ENCODE assay signal across 14 mouse cellular contexts in genomic region chr10:13837709-13838456, GRCm38 (mm10). TPM values are rescaled to one million over a fixed set of nuclear protein-coding genes. Genes with fewer than 3 reads are reported as not detected.
DNase-seq lines count a peak whose midpoint lies in the region; ATAC-seq and TF ChIP-seq lines count a peak whose summit lies in the region.
"Had no signal": no experiment of that assay in that cellular context is flagged by ENCODE, and none has a peak within 500 bp of the region (broad histone marks: within the 10 kb centered on the region; RNA-seq: fewer than 3 reads in every experiment).

No protein-coding gene starts in this region.

- WGBS in kidney, embryonic 15.5 days = 46% methylated on average over 21 of the region's 21 CpGs
- 80% methylated on average over 21 of the region's 21 CpGs for WGBS in embryonic facial prominence, embryonic 10.5 days

- no peaks in the 10 kb centered on the region for H3K27me3 ChIP-seq in kidney, embryonic 15.5 days
- H3K27me3 ChIP-seq in Patski = no peaks in the 10 kb centered on the region
- H3K27me3 ChIP-seq in embryonic facial prominence, embryonic 10.5 days (replicated peaks; ENCODE audit: low read depth, poor library complexity, severe bottlenecking) = no peaks in the 10 kb centered on the region
- H3K27me3 ChIP-seq: forebrain, embryonic 15.5 days; limb, embryonic 15.5 days; megakaryocyte, embryonic 14.5 days had no signal

- H3K36me3 ChIP-seq in kidney, embryonic 15.5 days = no peaks in the 10 kb centered on the region
- H3K36me3 ChIP-seq in embryonic facial prominence, embryonic 10.5 days (replicated peaks) = no peaks in the 10 kb centered on the region
- H3K36me3 ChIP-seq: forebrain, embryonic 15.5 days; limb, embryonic 15.5 days had no signal

- H3K4me2 ChIP-seq in kidney, embryonic 15.5 days = peak overlapping the region; percentile 16; the same call in 1 of the 2 replicates
- H3K4me2 ChIP-seq: forebrain, embryonic 15.5 days; limb, embryonic 15.5 days; lung, embryonic 14.5 days had no signal

- TF ChIP-seq CTCF in Patski (IDR thresholded peaks at IDR 0.05) = no peak

- DNase-seq in cerebellum, adult 9-11 months = peak; percentile 50
- DNase-seq in kidney, postnatal 10 days = no peak
- peak; percentile 50 for DNase-seq in Patski (ENCODE audit: low read depth, low spot score)
- no peak for DNase-seq in embryonic facial prominence, embryonic 10.5 days (ENCODE audit: low spot score)
- DNase-seq: kidney, postnatal 14 days; lung, embryonic 14.5 days had no signal

- no peak for ATAC-seq in cerebellum, adult (ENCODE audit: insufficient number of reproducible peaks, low FRiP score, low TSS enrichment)
- ATAC-seq in kidney, embryonic 15.5 days (replicated peaks; ENCODE audit: low FRiP score) = peak; percentile 77
- ATAC-seq in Patski = peak; percentile 96
- peak; percentile 94 for ATAC-seq in megakaryocyte progenitor cell, adult 5-6 weeks (replicated peaks; ENCODE audit: poor library complexity)
- no peak for ATAC-seq in inflammation-experienced regulatory T-cells, adult 6 months
- ATAC-seq: forebrain, embryonic 15.5 days had no signal

- H3K4me3 ChIP-seq in kidney, embryonic 15.5 days (replicated peaks) = no peak overlapping the region
- H3K4me3 ChIP-seq in embryonic facial prominence, embryonic 10.5 days = no peak overlapping the region
- H3K4me3 ChIP-seq: forebrain, embryonic 15.5 days; limb, embryonic 15.5 days; megakaryocyte, embryonic 14.5 days had no signal

- POLR2A ChIA-PET in Patski (lab: Charles Lee) = interaction anchor here (0.9 kb wide), 1 partner anchor 37 kb away, joined by 3 read pairs; no protein-coding TSS in a partner anchor

- no peak overlapping the region for H3K27ac ChIP-seq in kidney, embryonic 15.5 days
- no peak overlapping the region for H3K27ac ChIP-seq in embryonic facial prominence, embryonic 10.5 days (replicated peaks)
- H3K27ac ChIP-seq: forebrain, embryonic 15.5 days; limb, embryonic 15.5 days had no signal

- CTCF ChIA-PET in Patski (lab: Charles Lee) = no interaction called here

- no peak overlapping the region for H3K9ac ChIP-seq in kidney, embryonic 15.5 days
- H3K9ac ChIP-seq: forebrain, embryonic 15.5 days; limb, embryonic 15.5 days; lung, embryonic 14.5 days had no signal

- H3K4me1 ChIP-seq in kidney, embryonic 15.5 days = peaks cover 11% of the 10 kb centered on the region
- peaks cover 5% of the 10 kb centered on the region for H3K4me1 ChIP-seq in embryonic facial prominence, embryonic 10.5 days
- H3K4me1 ChIP-seq: forebrain, embryonic 15.5 days; megakaryocyte, embryonic 14.5 days had no signal

- H3K9me3 ChIP-seq in kidney, embryonic 15.5 days (replicated peaks) = no peaks in the 10 kb centered on the region
- H3K9me3 ChIP-seq in embryonic facial prominence, embryonic 10.5 days = no peaks in the 10 kb centered on the region
- H3K9me3 ChIP-seq: forebrain, embryonic 15.5 days; limb, embryonic 15.5 days had no signal

- in situ Hi-C loops in Patski (cut with MboI; ENCODE audit: low pct_unique_long_range_greater_than_20kb) = no loop called here

RNA-seq across cellular contexts. Expression of gene Aig1, which starts 30.9 kb away (rescaled TPM):
- polyA plus RNA-seq in kidney, embryonic 15.5 days (2015; fragmentation: Nextera tagmentation; extraction: Ambion mirVana) = 45.9 and 46.1 TPM in 2 replicates
- 17.8 TPM for polyA plus RNA-seq in Patski (2021)
- total RNA-seq in megakaryocyte progenitor cell, adult 5-6 weeks (2015) = 11.7 and 23.6 TPM in 2 replicates
- total RNA-seq in megakaryocyte progenitor cell, adult 5-6 weeks (2017) = 8.8 and 9.6 TPM in 2 replicates
- polyA plus RNA-seq in inflammation-experienced regulatory T-cells, adult 6 months (2017; shearing (Covaris generic)) = 10 to 100 TPM; 13.9 to 33.7 (median 25.6) TPM
- 21.9 and 24.2 TPM in 2 replicates for polyA plus RNA-seq in embryonic facial prominence, embryonic 10.5 days (2016; fragmentation: Nextera tagmentation; extraction: Ambion mirVana)
- total RNA-seq: MEL had no signal

Comparison
In these comparisons a context has a peak if more than half of its experiments do, and no peak if none do; other contexts are left out.
1. DNase-seq: peak in cerebellum, adult 9-11 months (single experiment) and Patski (single experiment); none in kidney, postnatal 10 days (single experiment) and embryonic facial prominence, embryonic 10.5 days (single experiment).
2. ATAC-seq: peak in kidney, embryonic 15.5 days (single experiment), Patski (single experiment) and megakaryocyte progenitor cell, adult 5-6 weeks (single experiment); none in cerebellum, adult (single experiment) and inflammation-experienced regulatory T-cells, adult 6 months (single experiment).